Mouse (Mus musculus) forebrain, embryonic 14.5 days (tissue): Measurements from ENCODE around the gene Tmem229a. TPM values are rescaled to one million over a fixed set of nuclear protein-coding genes. Genes with fewer than 3 reads are reported as not detected.

Source experiments
- ATAC-seq: fragments of 200-750 bp; cut with Nextera tagmentation; 2 replicates; pipeline ENCODE4 v1.8.0; 2017; ENCODE audit warnings: mild to moderate bottlenecking, moderate library complexity
- DNase-seq: peaks from one replicate; pipeline ENCODE4 v3.0.0-alpha.2; 2015; ENCODE audit warnings: low spot score
- H3K27ac ChIP-seq: fragments of 300-500 bp; sonication (generic); 2 replicates; pipeline ENCODE4 v1.5.1; 2014; ENCODE audit warnings: low read depth, mild to moderate bottlenecking, control low read depth, low read length, moderate library complexity
- H3K27me3 ChIP-seq: fragments of 300-500 bp; sonication (generic); replicated peaks from 2 replicates; pipeline ENCODE4 v1.6.1; 2014; ENCODE audit warnings: low read length, control low read depth, mixed read lengths; ENCODE audit not compliant: control insufficient read depth, insufficient read depth
- H3K36me3 ChIP-seq: fragments of 300-500 bp; sonication (generic); 2 replicates; pipeline ENCODE4 v1.6.1; 2014; ENCODE audit warnings: low read length, control low read depth; ENCODE audit not compliant: control insufficient read depth, insufficient read depth
- H3K4me1 ChIP-seq: fragments of 300-500 bp; sonication (generic); 2 replicates; pipeline ENCODE4 v1.6.1; 2014; ENCODE audit warnings: antibody characterized with exemption, low read length, control low read depth; ENCODE audit not compliant: control insufficient read depth, insufficient read depth
- H3K4me2 ChIP-seq: fragments of 300-500 bp; sonication (generic); 2 replicates; pipeline ENCODE4 v1.6.1; 2014; ENCODE audit warnings: mild to moderate bottlenecking, control low read depth, low read length
- H3K4me3 ChIP-seq: fragments of 300-500 bp; sonication (generic); 2 replicates; pipeline ENCODE4 v1.5.1; 2014; ENCODE audit warnings: low read depth, low read length, control low read depth
- H3K9ac ChIP-seq: fragments of 300-500 bp; sonication (generic); 2 replicates; pipeline ENCODE4 v1.6.1; 2014; ENCODE audit warnings: mild to moderate bottlenecking, low read length, control low read depth, moderate library complexity
- H3K9me3 ChIP-seq: fragments of 300-500 bp; sonication (generic); replicated peaks from 2 replicates; pipeline ENCODE4 v1.6.1; 2016; ENCODE audit warnings: low read length, control low read depth, mixed read lengths; ENCODE audit not compliant: control insufficient read depth
- WGBS: fragments of 180-500 bp; shearing (Covaris S2); extraction: QIAGEN DNeasy Blood & Tissue Kit; methylation state at CpG from one replicate; pipeline ENCODE4 v1.1.7; 2014; 5-methylcytosine and 5-hydroxymethylcytosine counted together
- polyA plus RNA-seq: library from polyadenylated mRNA; unstranded; fragments of >200 nt; fragmentation: Nextera tagmentation; extraction: Ambion mirVana; gene quantifications from 2 replicates; pipeline ENCODE4 v1.2.1, GENCODE M21; 2014

The Tmem229a gene
- polyA plus RNA-seq, result 1.7 and 2.3 TPM in 2 replicates

DNA sequence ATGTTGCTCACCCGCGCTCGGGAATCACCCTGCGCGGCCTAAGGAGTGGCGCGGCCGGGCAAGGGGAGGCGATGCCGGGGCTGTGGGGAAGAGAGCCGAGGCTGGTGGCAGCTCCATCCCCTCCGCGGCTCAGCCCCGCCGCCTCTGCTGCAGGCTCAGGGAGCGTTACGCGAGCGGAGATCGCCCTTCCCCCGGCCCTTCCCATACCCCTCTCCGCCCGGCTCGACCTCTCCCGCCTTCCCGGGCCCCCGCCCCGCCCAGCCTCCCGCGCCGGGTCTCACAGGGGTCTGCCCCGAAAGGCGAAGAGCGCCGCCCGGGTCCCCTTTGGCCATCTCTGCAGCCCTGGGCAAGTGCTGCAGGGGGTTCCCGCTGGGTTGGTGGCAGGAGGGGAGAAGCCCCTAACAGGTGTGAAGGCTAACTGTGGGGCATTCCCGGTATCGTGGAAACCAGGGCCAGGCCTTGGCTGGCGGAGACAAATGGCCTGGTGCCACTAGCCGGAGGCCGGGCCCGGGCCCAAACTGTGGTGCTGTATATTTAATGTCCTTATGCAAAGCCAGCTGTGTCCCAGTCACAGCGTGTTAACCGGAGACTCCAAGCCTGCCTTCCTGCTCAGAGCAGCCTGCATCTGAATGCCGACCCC lies at the start of gene Tmem229a:
Gene Tmem229a, minus strand, starts transcription at position 352 of the 640 bp plus-strand sequence.
- peak within 1 kb of the TSS; percentile 93 for H3K4me2 ChIP-seq
- H3K27ac ChIP-seq, result peak within 1 kb of the TSS; percentile 78
- H3K4me3 ChIP-seq, result peak within 1 kb of the TSS; percentile 67
- no peaks in the 10 kb centered on the region for H3K36me3 ChIP-seq
- no peaks in the 10 kb centered on the region for H3K27me3 ChIP-seq
- peak; percentile 83 for DNase-seq
- no peaks in the 10 kb centered on the region; the same call in 1 of the 2 replicates for H3K4me1 ChIP-seq
- peak; percentile 88 for ATAC-seq
- H3K9me3 ChIP-seq, result no peaks in the 10 kb centered on the region
- WGBS, result under 1% methylated on average over 43 of the region's 46 CpGs
- H3K9ac ChIP-seq, result peak within 1 kb of the TSS; percentile 88

- H3K36me3 ChIP-seq, result no peaks in the 10 kb centered on the region
- no peak overlapping the region for H3K9ac ChIP-seq
- no peaks in the 10 kb centered on the region for H3K4me1 ChIP-seq
- H3K9me3 ChIP-seq, result no peaks in the 10 kb centered on the region
- H3K4me2 ChIP-seq, result no peak overlapping the region
- ATAC-seq, result no peak
- DNase-seq, result no peak
- H3K4me3 ChIP-seq, result no peak overlapping the region
- H3K27ac ChIP-seq, result no peak overlapping the region
- no peaks in the 10 kb centered on the region for H3K27me3 ChIP-seq
- 69% methylated on average over 2 of the region's 2 CpGs for WGBS
Measured at GRCm38 (mm10) chr6:24993754-24994153, 37.7 kb upstream of the Tmem229a start.

DNA sequence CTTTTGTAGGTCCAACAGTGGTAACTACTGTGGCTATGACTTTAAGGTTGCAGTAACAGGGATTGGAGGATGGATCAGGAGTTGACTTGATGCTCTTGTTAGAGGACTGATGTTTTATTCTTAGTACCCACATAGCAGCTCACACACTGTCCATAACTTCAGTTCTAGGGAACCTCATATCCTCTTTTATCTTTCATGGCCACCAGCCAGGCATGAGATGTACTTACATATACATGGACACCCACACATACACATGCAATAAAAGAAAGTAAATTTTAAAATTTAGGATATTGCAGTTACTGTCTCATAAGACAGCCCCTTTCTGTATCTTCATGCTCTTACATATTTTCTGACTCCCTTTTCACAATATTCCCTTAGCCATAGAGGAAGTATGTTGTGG lies 33.7 kb upstream of the Tmem229a start:
- H3K4me1 ChIP-seq, result no peaks in the 10 kb centered on the region
- DNase-seq (no peak), ATAC-seq (no peak)
- no peak overlapping the region for H3K4me2 ChIP-seq
- H3K27ac ChIP-seq, result no peak overlapping the region
- no peaks in the 10 kb centered on the region for H3K9me3 ChIP-seq
- no peaks in the 10 kb centered on the region for H3K36me3 ChIP-seq
- H3K4me3 ChIP-seq, result no peak overlapping the region
- H3K27me3 ChIP-seq, result no peaks in the 10 kb centered on the region
- H3K9ac ChIP-seq, result no peak overlapping the region

- WGBS, result 28% methylated on average over 2 of the region's 2 CpGs
- DNase-seq, result no peak
- H3K9me3 ChIP-seq, result no peaks in the 10 kb centered on the region
- H3K4me3 ChIP-seq, result no peak overlapping the region
- H3K27ac ChIP-seq, result no peak overlapping the region
- no peak overlapping the region for H3K4me2 ChIP-seq
- H3K27me3 ChIP-seq, result no peaks in the 10 kb centered on the region
- H3K9ac ChIP-seq, result no peak overlapping the region
- H3K36me3 ChIP-seq, result no peaks in the 10 kb centered on the region
- H3K4me1 ChIP-seq, result no peaks in the 10 kb centered on the region
- ATAC-seq, result no peak
Measured at GRCm38 (mm10) chr6:24976176-24976575, 20.1 kb upstream of the Tmem229a start.

DNA sequence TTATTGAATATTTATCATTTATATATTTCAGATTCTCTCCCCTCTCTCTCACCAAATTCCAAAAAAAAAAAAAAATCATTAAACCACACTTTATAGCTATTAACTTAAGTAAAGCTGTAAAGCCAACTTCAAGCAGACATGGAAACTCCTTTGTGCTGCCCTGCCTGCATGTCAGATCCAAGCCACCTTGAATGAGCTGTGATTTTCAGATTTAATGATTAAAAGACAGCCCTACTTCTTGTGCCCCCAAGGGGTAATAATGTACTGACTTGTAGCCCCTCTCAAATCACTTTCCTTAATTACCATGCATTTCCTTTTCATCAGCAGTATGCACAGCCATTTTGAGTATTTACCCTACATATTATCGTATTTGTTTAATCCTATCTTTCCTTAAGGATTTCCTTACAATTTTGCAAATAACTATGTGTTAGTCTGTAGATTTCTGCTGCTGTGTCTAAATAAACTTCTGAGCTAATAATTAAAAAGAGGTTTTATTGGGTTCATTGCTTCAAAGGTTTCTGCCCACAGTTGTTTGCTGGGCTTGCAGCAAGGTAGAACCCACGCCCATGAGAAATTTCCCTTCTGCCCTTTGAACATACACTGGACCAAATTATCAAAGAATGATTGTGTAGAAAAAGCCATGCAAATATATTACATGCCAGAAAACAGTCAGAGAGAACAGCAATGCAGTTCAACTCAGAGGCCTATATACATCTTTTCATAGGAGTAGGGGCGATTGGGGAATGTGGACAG lies 12.6 kb upstream of the Tmem229a start:
- no peaks in the 10 kb centered on the region for H3K4me1 ChIP-seq
- H3K9me3 ChIP-seq, result no peaks in the 10 kb centered on the region
- H3K4me2 ChIP-seq, result no peak overlapping the region
- no peak overlapping the region for H3K9ac ChIP-seq
- H3K4me3 ChIP-seq, result no peak overlapping the region
- 90% methylated on average over 3 of the region's 3 CpGs for WGBS
- DNase-seq (no peak), ATAC-seq (no peak)
- no peaks in the 10 kb centered on the region for H3K27me3 ChIP-seq
- H3K36me3 ChIP-seq, result no peaks in the 10 kb centered on the region
- no peak overlapping the region for H3K27ac ChIP-seq

DNA sequence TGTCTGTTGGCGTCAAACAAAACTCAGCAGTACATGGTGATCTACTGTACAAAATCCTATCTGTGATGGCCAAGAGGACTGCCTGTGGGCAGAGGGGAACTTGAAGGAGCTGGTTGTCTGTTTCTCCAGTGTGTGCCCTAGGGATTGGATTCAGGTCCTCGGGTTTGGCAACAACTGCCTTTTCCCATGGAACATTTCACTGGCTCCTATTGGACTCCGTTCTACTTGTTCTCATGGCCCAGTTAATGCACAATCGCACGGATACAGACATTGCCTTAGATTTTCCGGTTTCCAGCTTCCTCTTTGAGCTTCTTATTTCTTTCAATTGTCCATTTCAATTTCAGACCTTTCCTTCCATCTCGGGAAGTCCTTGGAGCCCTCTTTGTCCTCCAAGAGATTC lies 11.6 kb upstream of the Tmem229a start:
- Histone ChIP-seq H3K27me3 (no peaks in the 10 kb centered on the region), H3K4me3 (no peak overlapping the region), H3K4me2 (no peak overlapping the region), H3K36me3 (no peaks in the 10 kb centered on the region), H3K4me1 (no peaks in the 10 kb centered on the region), H3K9me3 (no peaks in the 10 kb centered on the region), H3K27ac (no peak overlapping the region), H3K9ac (no peak overlapping the region)
- DNase-seq (no peak), ATAC-seq (no peak)
- 94% methylated on average over 7 of the region's 7 CpGs for WGBS

DNA sequence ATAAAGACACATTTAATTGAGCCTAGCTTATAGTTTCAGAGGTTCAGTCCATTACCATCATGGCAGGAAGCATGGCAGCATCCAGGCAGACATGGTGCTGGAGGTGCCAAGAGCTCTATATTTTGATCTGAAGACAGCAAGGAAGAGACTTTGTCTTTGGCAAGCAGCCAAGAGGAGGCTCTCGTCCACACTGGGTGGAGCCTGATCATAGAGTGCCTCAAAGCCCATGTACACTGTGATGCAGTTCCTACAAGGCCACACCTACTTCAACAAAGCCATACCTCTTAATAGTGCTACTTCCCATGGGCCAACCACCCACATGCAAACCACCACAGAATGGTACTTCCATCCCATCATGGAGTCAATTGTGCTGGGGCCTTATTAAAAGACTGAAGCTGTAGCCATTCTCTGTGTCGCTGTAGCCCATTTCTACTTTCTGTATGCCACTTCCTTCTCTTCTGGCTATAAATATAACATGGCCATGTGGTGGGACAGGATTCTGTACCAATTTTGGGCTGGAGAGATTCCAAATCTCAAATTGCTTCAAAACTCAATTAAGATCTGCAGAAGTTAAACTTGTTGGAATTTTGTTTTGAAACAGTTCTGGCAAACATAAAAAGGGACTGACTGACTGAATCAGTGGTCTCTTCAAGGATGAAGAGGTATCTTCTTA lies 10.0 kb upstream of the Tmem229a start:
- Histone ChIP-seq H3K9ac (no peak overlapping the region), H3K9me3 (no peaks in the 10 kb centered on the region), H3K27ac (no peak overlapping the region), H3K27me3 (no peaks in the 10 kb centered on the region), H3K4me2 (no peak overlapping the region), H3K4me1 (no peaks in the 10 kb centered on the region), H3K36me3 (no peaks in the 10 kb centered on the region), H3K4me3 (no peak overlapping the region)
- no peak for ATAC-seq
- WGBS, result 65% methylated on average over 2 of the region's 2 CpGs
- DNase-seq, result no peak

DNA sequence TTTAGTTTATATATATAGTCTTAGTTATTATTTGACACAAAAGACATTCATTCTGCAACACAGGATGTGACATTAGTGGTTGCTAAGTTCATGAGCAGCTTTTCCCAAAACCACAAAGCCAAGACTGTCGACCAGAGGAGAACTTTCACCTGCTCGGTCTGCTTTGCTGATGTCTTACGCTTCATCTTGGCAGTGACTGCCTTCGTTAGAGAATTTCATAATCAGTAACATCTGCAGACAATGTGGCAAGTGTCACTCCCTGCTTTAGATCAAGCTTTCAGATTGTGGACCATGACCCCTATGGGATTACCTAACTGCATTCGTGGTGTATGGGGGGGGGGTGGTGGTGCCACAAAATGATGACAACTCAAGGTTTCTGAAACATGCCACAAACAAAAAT lies 7.7 kb upstream of the Tmem229a start:
- 83% methylated on average over 5 of the region's 5 CpGs for WGBS
- DNase-seq, result no peak
- Histone ChIP-seq H3K9me3 (no peaks in the 10 kb centered on the region), H3K4me2 (no peak overlapping the region), H3K27ac (no peak overlapping the region), H3K27me3 (no peaks in the 10 kb centered on the region), H3K4me1 (no peaks in the 10 kb centered on the region), H3K9ac (no peak overlapping the region), H3K36me3 (no peaks in the 10 kb centered on the region), H3K4me3 (no peak overlapping the region)
- no peak for ATAC-seq

DNA sequence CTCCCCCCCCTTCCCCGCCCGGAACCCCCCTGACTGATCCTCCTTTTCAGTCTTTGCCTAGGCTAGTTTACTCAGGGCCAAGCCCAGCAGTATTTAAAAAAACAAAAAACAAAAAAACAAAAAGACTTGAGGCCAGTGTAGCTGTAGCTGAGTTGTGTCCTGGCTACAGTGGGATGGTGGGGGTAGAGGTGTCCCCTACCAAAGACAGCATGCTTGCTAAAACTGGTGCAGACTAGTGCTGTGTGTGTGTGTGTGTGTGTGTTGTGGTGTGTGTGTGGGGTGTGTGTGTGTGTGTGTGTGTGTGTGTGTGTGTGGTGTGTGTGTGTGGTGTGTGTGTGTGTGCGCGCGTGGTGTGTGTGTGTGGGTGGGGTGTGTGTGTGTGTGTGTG lies 483 bp upstream of the Tmem229a start:
- H3K4me1 ChIP-seq, result no peaks in the 10 kb centered on the region; the same call in 1 of the 2 replicates
- DNase-seq (no peak), ATAC-seq (no peak)
- peak overlapping the region; percentile 78 for H3K27ac ChIP-seq
- WGBS, result 0% methylated on average over 2 of the region's 5 CpGs
- H3K4me3 ChIP-seq, result peak overlapping the region; percentile 67
- H3K27me3 ChIP-seq, result no peaks in the 10 kb centered on the region
- H3K9ac ChIP-seq, result peak overlapping the region; percentile 88
- H3K4me2 ChIP-seq, result peak overlapping the region; percentile 93
- H3K36me3 ChIP-seq, result no peaks in the 10 kb centered on the region
- no peaks in the 10 kb centered on the region for H3K9me3 ChIP-seq
